Mouse (Mus musculus) olfactory bulb, adult 2 months (tissue): ENCODE data around the gene Fkbp14. TPM values are rescaled to one million over a fixed set of nuclear protein-coding genes. Genes with fewer than 3 reads are reported as not detected.

Experiments used
- H3K27ac ChIP-seq: fragments of 200-500 bp; 2 replicates; pipeline ENCODE4 v1.5.1; 2012; ENCODE audit warnings: low read depth, low read length; ENCODE audit not compliant: insufficient read depth
- H3K4me1 ChIP-seq: fragments of 200-500 bp; 2 replicates; pipeline ENCODE4 v1.6.1; 2012; ENCODE audit warnings: low read length; ENCODE audit not compliant: control insufficient read depth, insufficient read depth
- H3K4me3 ChIP-seq: fragments of 200-500 bp; 2 replicates; pipeline ENCODE4 v1.5.1; 2012; ENCODE audit warnings: mild to moderate bottlenecking, low read depth, low read length, moderate library complexity; ENCODE audit not compliant: insufficient read depth
- CTCF ChIP-seq: fragments of 200-500 bp; IDR thresholded peaks from 2 replicates; pipeline ENCODE4 v1.5.1; 2012; ENCODE audit warnings: low read depth, mild to moderate bottlenecking, low read length, moderate library complexity; ENCODE audit not compliant: insufficient read depth
- POLR2A ChIP-seq: fragments of 200-500 bp; IDR thresholded peaks from 2 replicates; pipeline ENCODE4 v1.6.1; 2012; ENCODE audit warnings: mild to moderate bottlenecking, low read depth, low read length, moderate library complexity; ENCODE audit not compliant: insufficient read depth
- WGBS: fragments of 180-500 bp; shearing (Covaris S2); methylation state at CpG from one replicate; pipeline ENCODE4 v1.1.7; 2018; 5-methylcytosine and 5-hydroxymethylcytosine counted together
- polyA plus RNA-seq: library from polyadenylated mRNA; stranded (reverse); fragments of >200 nt; gene quantifications from 2 replicates; pipeline ENCODE4 v1.2.4, GENCODE M21; 2012; ENCODE audit warnings: low replicate concordance; ENCODE audit not compliant: missing spikeins, insufficient read depth, insufficient read length

The Fkbp14 gene
- polyA plus RNA-seq, 1 experiment: not detected

DNA sequence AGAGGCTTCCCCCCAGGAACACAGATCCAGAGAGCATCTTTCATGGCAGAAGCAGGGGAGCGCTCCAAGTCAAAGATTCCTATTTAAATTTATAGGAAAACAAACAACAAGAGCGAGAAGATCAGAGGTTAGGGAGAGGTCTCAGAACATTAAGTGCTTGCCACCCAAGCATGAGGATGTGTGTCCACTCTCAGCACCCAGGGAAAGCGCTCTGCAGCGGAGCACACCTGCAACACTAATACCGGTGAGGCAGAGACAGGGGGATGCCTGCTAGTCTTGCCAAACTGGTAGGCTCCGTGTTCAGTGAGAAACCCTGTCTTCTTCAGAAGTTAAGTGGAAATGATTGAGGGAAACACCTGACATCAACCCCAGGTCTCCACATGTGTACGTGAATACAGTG lies 57.7 kb downstream of the Fkbp14 start:
- no peak for TF ChIP-seq CTCF
- no peak for TF ChIP-seq POLR2A
- Histone ChIP-seq H3K27ac (no peak overlapping the region), H3K4me1 (peaks cover 20% of the 10 kb centered on the region)

DNA sequence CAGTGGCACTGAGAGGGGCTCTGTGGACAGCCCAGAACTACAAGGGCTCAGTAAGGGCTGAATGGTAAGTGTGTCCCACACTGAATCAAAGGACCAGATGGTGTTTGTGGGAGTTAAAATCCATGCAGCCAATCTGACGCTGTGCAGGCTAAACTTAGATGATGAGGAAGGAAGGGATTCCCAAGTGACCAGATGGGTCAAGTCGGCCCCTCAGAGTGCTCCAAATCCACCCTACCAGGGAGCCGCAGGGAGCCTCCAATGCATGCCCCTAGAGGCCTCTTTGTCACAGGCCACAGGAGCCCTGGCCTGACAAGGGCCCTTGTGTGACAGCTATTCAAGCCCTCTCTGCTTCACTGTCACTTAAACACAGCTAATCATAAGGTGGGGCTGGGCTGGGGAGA lies 58.3 kb downstream of the Fkbp14 start:
- H3K4me3 ChIP-seq: no peak overlapping the region
- WGBS: 35% methylated on average over 3 of the region's 3 CpGs
- TF ChIP-seq CTCF (no peak), POLR2A (no peak)
- peaks cover 20% of the 10 kb centered on the region for H3K4me1 ChIP-seq
- H3K27ac ChIP-seq: no peak overlapping the region

More for the DNA sequence above, 57.7 kb downstream of the Fkbp14 start:
- 81% methylated on average over 7 of the region's 7 CpGs for WGBS
- H3K4me3 ChIP-seq: no peak overlapping the region

DNA sequence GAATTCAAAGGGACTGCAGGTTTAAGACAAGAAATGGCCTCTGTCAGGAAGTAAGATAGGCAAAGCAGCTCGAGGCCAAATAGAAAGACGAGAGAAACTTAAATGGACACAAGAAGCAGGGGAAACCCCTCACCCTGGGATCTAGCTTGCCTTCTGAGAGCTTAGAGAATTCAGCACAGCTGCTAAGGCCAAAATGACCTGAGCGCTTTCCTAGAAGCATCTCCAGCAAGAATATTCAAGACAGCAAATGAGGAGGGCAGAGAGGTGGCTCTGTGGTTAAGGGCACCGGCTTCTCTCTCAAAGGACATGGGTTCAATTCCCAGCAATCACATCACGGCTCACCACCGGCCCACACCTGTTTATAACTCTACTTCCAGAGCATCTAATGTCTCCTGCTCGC lies 60.1 kb downstream of the Fkbp14 start:
- no peak for TF ChIP-seq CTCF
- no peak for TF ChIP-seq POLR2A
- WGBS: 89% methylated on average over 7 of the region's 7 CpGs
- Histone ChIP-seq H3K4me3 (no peak overlapping the region), H3K4me1 (peaks cover 18% of the 10 kb centered on the region), H3K27ac (no peak overlapping the region)

DNA sequence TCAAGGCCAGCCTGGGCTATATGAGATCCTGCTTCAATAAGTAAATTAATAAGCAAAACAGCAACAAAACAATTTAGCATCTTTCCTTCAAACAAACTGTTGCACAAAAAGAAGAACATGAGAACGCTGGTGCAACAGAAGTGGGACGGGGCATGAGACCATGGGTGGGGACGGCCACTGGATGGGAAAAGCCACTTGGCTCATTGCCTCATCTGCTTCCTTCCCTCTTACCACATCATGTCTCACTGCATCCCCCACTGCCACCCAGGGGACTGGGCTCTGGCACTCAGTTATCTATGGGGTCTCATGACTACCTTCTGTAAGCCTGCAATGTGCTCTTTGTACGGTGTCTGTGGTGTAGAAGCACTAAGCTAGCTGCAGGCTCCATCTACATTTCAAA lies 61.6 kb downstream of the Fkbp14 start:
- WGBS: 88% methylated on average over 4 of the region's 4 CpGs
- Histone ChIP-seq H3K4me1 (peaks cover 21% of the 10 kb centered on the region), H3K27ac (no peak overlapping the region), H3K4me3 (no peak overlapping the region)
- TF ChIP-seq CTCF (no peak), POLR2A (no peak)

DNA sequence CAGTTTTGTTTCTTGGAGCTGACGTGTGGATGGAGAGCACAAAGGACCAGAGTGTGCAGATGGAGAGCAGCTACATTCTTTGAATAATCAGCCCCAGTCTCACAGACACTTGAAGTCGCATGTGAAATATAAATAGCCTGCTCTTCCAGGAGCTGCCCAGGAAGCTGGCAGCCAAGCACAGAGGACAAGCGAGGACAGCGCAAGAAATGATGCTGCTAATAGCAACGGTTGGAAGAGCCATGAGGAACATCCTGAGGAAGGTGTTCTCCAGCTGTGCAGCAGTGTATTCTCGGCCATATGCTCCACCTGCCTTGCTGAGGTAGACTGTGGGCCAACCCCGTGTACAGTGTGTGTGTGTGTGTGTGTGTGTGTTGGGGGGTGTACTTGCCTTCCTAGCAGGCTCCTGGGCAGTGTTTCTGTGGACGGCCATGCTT lies 66.0 kb downstream of the Fkbp14 start:
- TF ChIP-seq POLR2A: no peak
- TF ChIP-seq CTCF: no peak
- peak overlapping the region; percentile 57 for H3K27ac ChIP-seq
- H3K4me3 ChIP-seq: no peak overlapping the region
- peaks cover 10% of the 10 kb centered on the region for H3K4me1 ChIP-seq
- 22% methylated on average over 8 of the region's 8 CpGs for WGBS

DNA sequence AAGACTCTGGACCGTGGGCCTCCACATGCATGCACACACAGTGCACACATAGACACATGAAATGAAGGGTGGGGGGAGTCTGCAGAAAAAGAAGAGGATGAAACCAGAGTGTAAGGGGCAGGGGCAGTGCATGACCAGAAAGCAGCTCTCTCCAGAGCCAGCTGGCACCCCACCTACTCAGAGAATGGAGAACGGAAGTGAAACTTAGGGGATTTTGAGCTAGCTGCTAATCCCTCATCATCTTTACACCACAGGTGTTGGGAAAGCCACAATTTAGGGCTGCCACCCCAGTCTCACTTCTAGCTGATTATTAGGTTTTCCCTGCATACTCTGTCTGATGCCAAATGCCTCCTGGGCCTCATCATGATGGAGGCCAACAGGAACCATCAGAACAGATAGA lies 66.9 kb downstream of the Fkbp14 start:
- TF ChIP-seq POLR2A (no peak), CTCF (no peak)
- H3K27ac ChIP-seq: no peak overlapping the region
- WGBS: 70% methylated on average over 2 of the region's 2 CpGs
- H3K4me1 ChIP-seq: peaks cover 10% of the 10 kb centered on the region
- no peak overlapping the region for H3K4me3 ChIP-seq

DNA sequence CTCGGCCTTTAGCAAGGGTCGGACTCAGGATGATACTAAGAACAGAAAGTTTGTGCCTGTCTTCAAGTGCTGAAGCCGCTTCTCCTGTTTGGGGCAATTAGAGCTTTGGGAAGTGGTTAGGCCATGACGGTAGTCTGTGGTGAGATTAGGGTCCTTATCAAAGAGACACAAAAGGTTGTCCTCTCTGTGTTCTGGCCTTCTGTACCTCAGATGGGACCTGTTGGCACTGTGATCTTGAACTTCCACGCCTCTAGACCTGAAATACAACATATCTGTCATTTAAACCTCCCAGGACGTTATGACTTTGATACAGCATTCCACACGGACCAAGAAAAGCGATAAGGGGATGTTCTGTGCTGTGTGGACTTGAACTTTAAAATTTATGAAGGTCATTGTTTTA lies 68.4 kb downstream of the Fkbp14 start:
- peaks cover 10% of the 10 kb centered on the region for H3K4me1 ChIP-seq
- H3K4me3 ChIP-seq: no peak overlapping the region
- TF ChIP-seq CTCF (no peak), POLR2A (no peak)
- 95% methylated on average over 8 of the region's 8 CpGs for WGBS
- no peak overlapping the region for H3K27ac ChIP-seq

Other genes starting within 250 kb of the Fkbp14 start
- not detected in 2 replicates for gene Wipf3, start 167.7 kb downstream of the Fkbp14 start, polyA plus RNA-seq
- gene Scrn1, start 30.8 kb downstream of the Fkbp14 start, polyA plus RNA-seq: not detected in 2 replicates
- gene Plekha8, start 2.2 kb downstream of the Fkbp14 start, polyA plus RNA-seq: not detected in 2 replicates
- not detected in 2 replicates for gene Mturn, start 84.3 kb upstream of the Fkbp14 start, polyA plus RNA-seq
- not detected in 2 replicates for gene Znrf2, start 219.6 kb upstream of the Fkbp14 start, polyA plus RNA-seq